ENCODE assay signal across 11 mouse cellular contexts in the genomic region with DNA sequence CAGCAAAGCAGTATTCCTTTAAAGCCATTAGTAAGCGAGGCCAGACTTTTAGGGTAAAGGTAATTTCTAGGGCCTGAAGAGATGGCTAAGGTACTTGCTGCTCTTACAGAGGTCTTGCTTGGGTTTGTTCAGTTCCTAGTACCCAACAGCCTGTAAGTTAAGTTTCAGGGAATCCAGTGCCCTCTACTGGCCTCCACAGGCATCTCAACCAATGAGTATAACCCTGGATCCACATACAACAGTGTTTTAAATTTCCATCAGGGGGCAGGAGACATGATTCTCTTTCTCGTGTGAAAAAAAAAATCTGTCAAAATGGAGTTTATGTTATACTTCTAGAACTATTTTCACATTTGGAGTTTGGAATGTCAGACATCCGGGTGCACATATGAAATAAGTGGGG. TPM values are rescaled to one million over a fixed set of nuclear protein-coding genes. Genes with fewer than 3 reads are reported as not detected.
DNase-seq lines count a peak whose midpoint lies in the region; ATAC-seq lines count a peak whose summit lies in the region.
"Had no signal": no experiment of that assay in that cellular context is flagged by ENCODE, and none has a peak within 500 bp of the region (broad histone marks: within the 10 kb centered on the region; RNA-seq: fewer than 3 reads in every experiment).

No protein-coding gene starts in this region.

- no peaks in the 10 kb centered on the region for H3K27me3 ChIP-seq in heart, embryonic 10.5 days (ENCODE audit: insufficient read depth, poor library complexity, severe bottlenecking)
- no peaks in the 10 kb centered on the region for H3K27me3 ChIP-seq in midbrain, embryonic 15.5 days (replicated peaks)
- H3K27me3 ChIP-seq: embryonic facial prominence, embryonic 13.5 days; liver, embryonic 15.5 days; stomach, embryonic 15.5 days had no signal

- no peaks in the 10 kb centered on the region for H3K9me3 ChIP-seq in heart, embryonic 10.5 days
- no peaks in the 10 kb centered on the region for H3K9me3 ChIP-seq in midbrain, embryonic 15.5 days
- H3K9me3 ChIP-seq: embryonic facial prominence, embryonic 13.5 days; liver, embryonic 15.5 days; stomach, embryonic 15.5 days had no signal

- no peak overlapping the region for H3K9ac ChIP-seq in midbrain, embryonic 15.5 days
- H3K9ac ChIP-seq: embryonic facial prominence, embryonic 13.5 days; liver, embryonic 15.5 days; stomach, embryonic 15.5 days had no signal

- H3K4me3 ChIP-seq in heart, embryonic 10.5 days: no peak overlapping the region
- no peak overlapping the region for H3K4me3 ChIP-seq in midbrain, embryonic 15.5 days
- H3K4me3 ChIP-seq: embryonic facial prominence, embryonic 13.5 days; liver, embryonic 15.5 days; stomach, embryonic 15.5 days had no signal

- 58% methylated on average over 3 of the region's 3 CpGs for WGBS in heart, embryonic 10.5 days
- 56% methylated on average over 3 of the region's 3 CpGs for WGBS in midbrain, embryonic 15.5 days

- H3K36me3 ChIP-seq in heart, embryonic 10.5 days: no peaks in the 10 kb centered on the region
- H3K36me3 ChIP-seq in midbrain, embryonic 15.5 days (replicated peaks): no peaks in the 10 kb centered on the region
- H3K36me3 ChIP-seq: embryonic facial prominence, embryonic 13.5 days; liver, embryonic 15.5 days; stomach, embryonic 15.5 days had no signal

- DNase-seq in heart, adult 11 months: peak; percentile 73
- DNase-seq in heart, embryonic 10.5 days (ENCODE audit: low spot score): no peak
- DNase-seq in induced T-regulatory cell, adult 2 months (ENCODE audit: low read depth): peak; percentile 81
- no peak for DNase-seq in layer of hippocampus, postnatal 25 days (ENCODE audit: extremely low spot score in 1 of 2, low spot score in 1 of 2)

- H3K4me1 ChIP-seq in heart, embryonic 10.5 days: peaks cover 4% of the 10 kb centered on the region; the same call in 1 of the 2 replicates
- 0 out of 2 replicates have a peak, but pooled peaks cover 3% of the 10 kb centered on the region for H3K4me1 ChIP-seq in midbrain, embryonic 15.5 days
- H3K4me1 ChIP-seq: embryonic facial prominence, embryonic 13.5 days; stomach, embryonic 15.5 days had no signal

- H3K27ac ChIP-seq in heart, embryonic 10.5 days: no peak overlapping the region
- no peak overlapping the region for H3K27ac ChIP-seq in midbrain, embryonic 15.5 days
- H3K27ac ChIP-seq: embryonic facial prominence, embryonic 13.5 days; liver, embryonic 15.5 days; stomach, embryonic 15.5 days had no signal

- ATAC-seq in CD4-positive, CD25-positive, alpha-beta regulatory T cell, adult 4 months: peak; percentile 93
- ATAC-seq in activated CD4-positive, CD25-positive, alpha-beta regulatory T cell, adult 4 months: peak; percentile 91
- ATAC-seq in megakaryocyte-erythroid progenitor cell, adult 5-6 weeks (replicated peaks; ENCODE audit: low FRiP score, low TSS enrichment, poor library complexity, severe bottlenecking): peak; percentile 96
- ATAC-seq in midbrain, embryonic 15.5 days (replicated peaks): no peak

- H3K4me2 ChIP-seq in midbrain, embryonic 15.5 days: no peak overlapping the region
- H3K4me2 ChIP-seq: embryonic facial prominence, embryonic 13.5 days; liver, embryonic 15.5 days; stomach, embryonic 15.5 days had no signal

RNA-seq across cellular contexts. Expression of a gene that starts 5.8 kb away (rescaled TPM):
- polyA plus RNA-seq in heart, embryonic 10.5 days (2016; fragmentation: Nextera tagmentation; extraction: Ambion mirVana): 428 and 460 TPM in 2 replicates
- 100 to 1,000 TPM; 218 to 222 TPM for polyA plus RNA-seq in CD4-positive, CD25-positive, alpha-beta regulatory T cell, adult 4 months (2017; shearing (Covaris generic))
- polyA plus RNA-seq in activated CD4-positive, CD25-positive, alpha-beta regulatory T cell, adult 4 months (2017; shearing (Covaris generic)): 100 to 1,000 TPM; 277 to 308 TPM
- total RNA-seq in megakaryocyte-erythroid progenitor cell, adult 5-6 weeks (2014; fragmentation: Nextera tagmentation): 201 and 286 TPM in 2 replicates
- total RNA-seq in megakaryocyte-erythroid progenitor cell, adult 5-6 weeks (2017): 276 and 352 TPM in 2 replicates
- 100 to 1,000 TPM; 112 to 123 TPM for total RNA-seq in layer of hippocampus, postnatal 25 days (2021)
- 335 and 341 TPM in 2 replicates for polyA plus RNA-seq in midbrain, embryonic 15.5 days (2015; fragmentation: Nextera tagmentation; extraction: Ambion mirVana)

RNA-seq across cellular contexts. Expression of a gene that starts 27.2 kb away (rescaled TPM):
- polyA plus RNA-seq in heart, embryonic 10.5 days (2016; fragmentation: Nextera tagmentation; extraction: Ambion mirVana): 93.9 and 98.6 TPM in 2 replicates
- 100 to 1,000 TPM; 108 to 135 TPM for polyA plus RNA-seq in CD4-positive, CD25-positive, alpha-beta regulatory T cell, adult 4 months (2017; shearing (Covaris generic))
- polyA plus RNA-seq in activated CD4-positive, CD25-positive, alpha-beta regulatory T cell, adult 4 months (2017; shearing (Covaris generic)): 100 to 1,000 TPM; 114 to 121 TPM
- 69.9 and 92.9 TPM in 2 replicates for total RNA-seq in megakaryocyte-erythroid progenitor cell, adult 5-6 weeks (2014; fragmentation: Nextera tagmentation)
- 69.6 and 89.7 TPM in 2 replicates for total RNA-seq in megakaryocyte-erythroid progenitor cell, adult 5-6 weeks (2017)
- 10 to 100 TPM; 60.3 to 60.4 TPM for total RNA-seq in layer of hippocampus, postnatal 25 days (2021)
- 80.1 and 86.1 TPM in 2 replicates for polyA plus RNA-seq in midbrain, embryonic 15.5 days (2015; fragmentation: Nextera tagmentation; extraction: Ambion mirVana)

Comparison
In these comparisons a context has a peak if more than half of its experiments do, and no peak if none do; other contexts are left out.
1. DNase-seq: peak in heart, adult 11 months (single experiment) and induced T-regulatory cell, adult 2 months (single experiment); none in heart, embryonic 10.5 days (single experiment) and layer of hippocampus, postnatal 25 days (0 of 2).